Mouse (Mus musculus) spleen, adult 2 months (tissue): ENCODE data around the gene Fam186a. TPM values are rescaled to one million over a fixed set of nuclear protein-coding genes. Genes with fewer than 3 reads are reported as not detected.

Experiments used
- DNase-seq, 2 experiments: peaks; one replicate each; pipeline versions ENCODE4 v3.0.0 to v3.0.0-alpha.2; 2012 to 2021; ENCODE audit warnings: low spot score in 2 of 2, low read depth in 1 of 2
- H3K27ac ChIP-seq: fragments of 200-500 bp; 2 replicates; pipeline ENCODE4 v1.5.1; 2012; ENCODE audit warnings: low read length, inconsistent platforms; ENCODE audit not compliant: insufficient read depth
- H3K27me3 ChIP-seq: fragments of 200-500 bp; 2 replicates; pipeline ENCODE4 v1.6.1; 2012; ENCODE audit warnings: mild to moderate bottlenecking, moderate library complexity, low read length, inconsistent platforms; ENCODE audit not compliant: control insufficient read depth, insufficient read depth
- H3K36me3 ChIP-seq: fragments of 200-500 bp; 2 replicates; pipeline ENCODE4 v1.6.1; 2012; ENCODE audit warnings: mild to moderate bottlenecking, low read length, inconsistent platforms; ENCODE audit not compliant: control insufficient read depth, insufficient read depth
- H3K4me1 ChIP-seq: fragments of 200-500 bp; 2 replicates; pipeline ENCODE4 v1.6.1; 2011; ENCODE audit warnings: inconsistent platforms; ENCODE audit not compliant: control insufficient read depth, insufficient read depth, insufficient read length
- H3K4me3 ChIP-seq: fragments of 200-500 bp; 2 replicates; pipeline ENCODE4 v1.5.1; 2011; ENCODE audit warnings: mild to moderate bottlenecking, inconsistent platforms; ENCODE audit not compliant: insufficient read depth, insufficient read length; ENCODE audit errors: extremely low read depth
- CTCF ChIP-seq: fragments of 200-500 bp; IDR thresholded peaks from 2 replicates; pipeline ENCODE4 v1.5.1; 2011; ENCODE audit warnings: mild to moderate bottlenecking, inconsistent platforms; ENCODE audit not compliant: insufficient read depth, insufficient read length, insufficient replicate concordance; ENCODE audit errors: extremely low read depth
- POLR2A ChIP-seq: fragments of 200-500 bp; IDR thresholded peaks from 2 replicates; pipeline ENCODE4 v1.6.1; 2011; ENCODE audit warnings: low read depth, low read length, inconsistent platforms
- WGBS: fragments of 180-500 bp; shearing (Covaris S2); methylation state at CpG from one replicate; pipeline ENCODE4 v1.1.7; 2018; 5-methylcytosine and 5-hydroxymethylcytosine counted together
- polyA plus RNA-seq: library from polyadenylated mRNA; depleted of rRNA; stranded (reverse); fragments of >200 nt; gene quantifications from 2 replicates; pipeline ENCODE4 v1.2.3, GENCODE M21; 2012

The Fam186a gene
- polyA plus RNA-seq, 1 experiment, result not detected

GRCm38 (mm10) chr15:99907041-99907440 lies 59.8 kb downstream of the Fam186a start:
- H3K27me3 ChIP-seq, result no peaks in the 10 kb centered on the region
- H3K4me3 ChIP-seq, result no peak overlapping the region
- no peaks in the 10 kb centered on the region for H3K36me3 ChIP-seq
- TF ChIP-seq POLR2A (no peak), CTCF (no peak)
- H3K4me1 ChIP-seq, result no peaks in the 10 kb centered on the region
- DNase-seq, result no peak
- H3K27ac ChIP-seq, result no peak overlapping the region
- WGBS, result 89% methylated on average over 4 of the region's 4 CpGs

DNA sequence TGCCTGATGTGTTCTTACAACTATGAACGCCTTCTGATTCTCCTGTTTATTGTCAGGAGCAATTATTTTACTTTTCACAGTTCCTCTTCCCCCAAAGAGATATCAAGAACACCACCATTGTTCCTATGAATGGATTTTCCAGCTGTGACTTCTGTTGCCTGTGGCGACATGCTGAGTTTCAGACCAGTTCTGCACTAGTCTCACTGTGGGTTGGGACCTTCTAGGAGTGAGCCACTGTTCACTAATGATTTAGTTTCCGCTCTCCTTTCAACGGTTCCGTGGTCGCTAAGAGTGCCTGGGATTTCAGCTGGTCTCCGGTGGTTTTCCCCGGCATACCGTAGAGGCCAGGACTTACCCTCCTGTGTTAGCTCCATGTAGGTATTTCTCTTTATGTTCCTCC lies 62.0 kb downstream of the Fam186a start:
- H3K27me3 ChIP-seq, result no peaks in the 10 kb centered on the region
- no peaks in the 10 kb centered on the region for H3K36me3 ChIP-seq
- no peak overlapping the region for H3K27ac ChIP-seq
- no peak overlapping the region for H3K4me3 ChIP-seq
- no peak for TF ChIP-seq POLR2A
- no peak for TF ChIP-seq CTCF
- DNase-seq, result no peak
- 84% methylated on average over 9 of the region's 9 CpGs for WGBS
- H3K4me1 ChIP-seq, result no peaks in the 10 kb centered on the region

DNA sequence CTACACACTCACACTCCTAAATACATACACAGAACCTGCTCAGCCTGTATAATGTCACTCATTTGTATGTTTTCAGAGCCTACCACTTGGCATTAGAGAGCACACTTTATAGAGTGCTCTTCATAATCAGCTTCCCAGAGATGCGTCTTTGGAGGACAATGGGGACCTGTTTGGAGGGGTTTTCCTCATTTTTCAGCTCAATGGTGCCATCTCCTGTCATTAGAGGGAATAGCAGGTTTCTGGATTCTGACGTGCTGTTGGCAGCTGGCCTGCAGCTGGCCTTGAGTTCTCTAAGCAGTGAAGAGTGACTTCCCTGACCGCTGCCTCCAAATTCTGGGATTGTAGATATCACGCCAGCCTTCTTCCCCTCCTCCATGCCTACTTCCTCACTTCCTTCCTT lies 62.5 kb downstream of the Fam186a start:
- no peaks in the 10 kb centered on the region for H3K36me3 ChIP-seq
- H3K27ac ChIP-seq, result no peak overlapping the region
- H3K4me3 ChIP-seq, result no peak overlapping the region
- WGBS, result 10% methylated on average over 4 of the region's 4 CpGs
- peak; percentile 9 to 29 for DNase-seq
- no peaks in the 10 kb centered on the region for H3K27me3 ChIP-seq
- H3K4me1 ChIP-seq, result no peaks in the 10 kb centered on the region
- TF ChIP-seq POLR2A (no peak), CTCF (peak; percentile 27; the same call in 1 of the 2 replicates)

DNA sequence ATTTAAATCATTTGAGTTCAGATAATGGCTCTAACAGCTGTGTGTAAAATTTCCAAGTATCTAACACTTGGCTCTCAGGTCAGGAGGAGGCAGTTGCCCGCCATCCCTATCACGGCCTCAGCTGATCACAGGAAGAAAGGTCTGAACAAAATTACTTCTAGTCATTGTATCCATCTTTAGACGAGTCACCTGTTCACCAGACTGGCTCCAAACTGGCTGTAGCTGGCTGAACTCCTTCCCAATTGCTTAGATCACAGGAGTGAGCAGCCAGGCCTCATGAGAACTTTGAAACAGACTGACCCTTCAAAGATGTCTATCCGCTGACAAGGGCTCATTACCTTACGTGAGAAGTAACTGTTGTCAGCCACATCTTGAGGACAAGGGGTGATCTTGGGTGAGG lies 63.6 kb downstream of the Fam186a start:
- 93% methylated on average over 5 of the region's 5 CpGs for WGBS
- TF ChIP-seq POLR2A (no peak), CTCF (no peak)
- no peaks in the 10 kb centered on the region for H3K4me1 ChIP-seq
- no peaks in the 10 kb centered on the region for H3K36me3 ChIP-seq
- H3K4me3 ChIP-seq, result no peak overlapping the region
- no peak for DNase-seq
- no peaks in the 10 kb centered on the region for H3K27me3 ChIP-seq
- H3K27ac ChIP-seq, result no peak overlapping the region

- WGBS, result 59% methylated on average over 5 of the region's 5 CpGs
- H3K4me3 ChIP-seq, result no peak overlapping the region
Observed at GRCm38 (mm10) chr15:99902786-99903185, 64.1 kb downstream of the Fam186a start.

DNA sequence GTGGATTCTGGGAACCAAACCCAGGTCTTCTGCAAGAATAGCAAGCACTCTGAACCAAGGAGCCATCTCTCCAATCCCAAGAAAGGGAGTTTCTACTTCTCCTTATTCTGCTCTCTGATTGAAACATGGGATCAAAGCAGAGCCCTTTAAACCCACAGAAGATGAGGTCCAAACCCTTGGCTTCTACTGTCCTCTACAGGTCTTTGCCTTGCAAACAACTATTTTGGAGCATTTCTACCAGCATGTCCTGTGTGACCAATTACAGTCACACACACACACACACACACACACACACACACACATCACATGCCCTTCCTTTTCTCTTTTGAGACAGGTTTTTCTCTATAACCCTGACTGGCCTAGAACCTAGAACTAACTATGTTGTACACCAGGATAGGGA lies 70.2 kb downstream of the Fam186a start:
- Histone ChIP-seq H3K27ac (no peak overlapping the region), H3K36me3 (no peaks in the 10 kb centered on the region), H3K27me3 (no peaks in the 10 kb centered on the region), H3K4me1 (no peaks in the 10 kb centered on the region), H3K4me3 (no peak overlapping the region)
- DNase-seq, result no peak
- TF ChIP-seq POLR2A (no peak), CTCF (no peak)

More at GRCm38 (mm10) chr15:99902786-99903185, 64.1 kb downstream of the Fam186a start:
- Histone ChIP-seq H3K27me3 (no peaks in the 10 kb centered on the region), H3K4me1 (no peaks in the 10 kb centered on the region), H3K36me3 (no peaks in the 10 kb centered on the region), H3K27ac (no peak overlapping the region)
- TF ChIP-seq CTCF (no peak), POLR2A (no peak)
- DNase-seq, result no peak

GRCm38 (mm10) chr15:99891355-99891754 lies 75.5 kb downstream of the Fam186a start:
- Histone ChIP-seq H3K4me3 (no peak overlapping the region), H3K27ac (no peak overlapping the region), H3K27me3 (no peaks in the 10 kb centered on the region), H3K4me1 (no peaks in the 10 kb centered on the region), H3K36me3 (no peaks in the 10 kb centered on the region)
- TF ChIP-seq CTCF (no peak), POLR2A (no peak)
- DNase-seq, result no peak
- 49% methylated on average over 3 of the region's 3 CpGs for WGBS
